Mouse (Mus musculus) intestine, embryonic 14.5 days (tissue): ENCODE results near the gene Nos1ap. TPM values are rescaled to one million over a fixed set of nuclear protein-coding genes. Genes with fewer than 3 reads are reported as not detected.

Source experiments
- ATAC-seq: fragments of 200-750 bp; cut with Nextera tagmentation; replicated peaks from 2 replicates; pipeline ENCODE4 v1.8.0; 2017; ENCODE audit warnings: low read depth, moderate number of reproducible peaks, moderate TSS enrichment, moderate library complexity; ENCODE audit not compliant: low FRiP score, low TSS enrichment
- DNase-seq: peaks from one replicate; pipeline ENCODE4 v3.0.0-alpha.2; 2018; ENCODE audit warnings: low spot score
- H3K27ac ChIP-seq: fragments of 300-500 bp; sonication (generic); 2 replicates; pipeline ENCODE4 v1.5.1; 2014; ENCODE audit warnings: low read depth, mild to moderate bottlenecking, control low read depth
- H3K27me3 ChIP-seq: fragments of 300-500 bp; sonication (generic); replicated peaks from 2 replicates; pipeline ENCODE4 v1.6.1; 2014; ENCODE audit warnings: low read length, control low read depth; ENCODE audit not compliant: control insufficient read depth, insufficient read depth
- H3K36me3 ChIP-seq: fragments of 300-500 bp; sonication (generic); 2 replicates; pipeline ENCODE4 v1.6.1; 2014; ENCODE audit warnings: low read length, control low read depth; ENCODE audit not compliant: control insufficient read depth, insufficient read depth
- H3K4me1 ChIP-seq: fragments of 300-500 bp; sonication (generic); replicated peaks from 2 replicates; pipeline ENCODE4 v1.6.1; 2014; ENCODE audit warnings: low read length, control low read depth, mixed read lengths; ENCODE audit not compliant: control insufficient read depth, insufficient read depth
- H3K4me2 ChIP-seq: fragments of 300-500 bp; sonication (generic); 2 replicates; pipeline ENCODE4 v1.6.1; 2014; ENCODE audit warnings: low read length
- H3K4me3 ChIP-seq: fragments of 300-500 bp; sonication (generic); 2 replicates; pipeline ENCODE4 v1.5.1; 2014; ENCODE audit warnings: low read depth, low read length, control low read depth, mixed read lengths
- H3K9ac ChIP-seq: fragments of 300-500 bp; sonication (generic); 2 replicates; pipeline ENCODE4 v1.6.1; 2014; ENCODE audit warnings: mild to moderate bottlenecking, low read length
- H3K9me3 ChIP-seq: fragments of 300-500 bp; sonication (generic); 2 replicates; pipeline ENCODE4 v1.6.1; 2016; ENCODE audit warnings: low read length, control low read depth; ENCODE audit not compliant: control insufficient read depth
- WGBS: fragments of 180-500 bp; shearing (Covaris S2); extraction: QIAGEN DNeasy Blood & Tissue Kit; methylation state at CpG from one replicate; pipeline ENCODE4 v1.1.7; 2014; 5-methylcytosine and 5-hydroxymethylcytosine counted together
- polyA plus RNA-seq: library from polyadenylated mRNA; unstranded; fragments of >200 nt; fragmentation: Nextera tagmentation; extraction: Ambion mirVana; gene quantifications from 2 replicates; pipeline ENCODE4 v1.2.1, GENCODE M21; 2014

Nos1ap gene
- polyA plus RNA-seq = 11.1 and 12.1 TPM in 2 replicates

DNA sequence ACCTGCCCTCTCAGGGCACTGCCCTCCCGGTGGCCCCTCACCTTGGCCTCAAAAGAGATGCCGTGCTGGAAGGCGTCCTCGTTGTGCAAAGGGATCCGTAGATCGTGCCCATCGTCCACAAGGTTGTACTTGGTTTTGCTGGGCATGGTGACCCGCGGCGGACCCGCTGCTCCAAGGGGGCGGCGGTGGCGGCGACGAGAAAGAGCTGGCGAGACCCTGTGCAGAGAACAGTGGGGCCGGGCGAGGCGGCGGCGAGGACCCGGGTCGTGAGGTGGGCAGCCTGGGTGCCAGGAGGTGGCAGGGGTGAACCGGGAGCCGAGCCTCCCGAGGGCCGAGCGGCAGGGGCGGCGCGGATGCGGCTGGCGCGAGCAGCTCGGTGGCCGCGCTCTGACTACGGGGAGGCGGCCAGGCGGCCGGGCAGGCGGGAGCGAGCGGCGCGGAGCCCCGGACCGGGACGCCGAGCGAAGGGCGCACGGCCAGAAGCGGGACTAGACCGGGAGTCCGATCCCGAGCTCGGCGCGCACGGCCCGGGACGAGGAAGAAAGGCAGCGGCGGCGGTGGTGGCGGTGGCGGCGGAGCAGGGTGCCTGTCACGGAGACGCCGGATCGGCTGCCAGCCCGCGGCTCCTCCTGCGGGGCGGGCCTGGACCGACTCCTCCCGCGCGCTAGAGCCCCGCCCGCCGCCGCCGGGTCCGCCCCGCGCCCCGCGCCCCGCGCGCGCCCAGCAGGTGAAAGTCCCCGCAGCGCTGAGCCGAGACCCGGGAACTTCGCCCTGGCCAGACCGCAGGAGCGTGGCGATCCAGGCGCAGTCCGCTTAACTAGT is at the start of gene Nos1ap:
Gene Nos1ap (minus strand): TSS at position 643 of the 822 bp plus-strand sequence.
- Histone ChIP-seq H3K9me3 (peaks cover 5% of the 10 kb centered on the region), H3K27ac (no peak within 1 kb of the TSS), H3K27me3 (no peaks in the 10 kb centered on the region), H3K4me2 (peak within 1 kb of the TSS; percentile 96), H3K36me3 (peaks cover 3% of the 10 kb centered on the region; the same call in 1 of the 2 replicates), H3K4me1 (peaks cover 13% of the 10 kb centered on the region), H3K9ac (peak within 1 kb of the TSS; percentile 73), H3K4me3 (peak within 1 kb of the TSS; percentile 84)
- DNase-seq (peak; percentile 86), ATAC-seq (peak; percentile 91)
- under 1% methylated on average over 84 of the region's 106 CpGs for WGBS

DNA sequence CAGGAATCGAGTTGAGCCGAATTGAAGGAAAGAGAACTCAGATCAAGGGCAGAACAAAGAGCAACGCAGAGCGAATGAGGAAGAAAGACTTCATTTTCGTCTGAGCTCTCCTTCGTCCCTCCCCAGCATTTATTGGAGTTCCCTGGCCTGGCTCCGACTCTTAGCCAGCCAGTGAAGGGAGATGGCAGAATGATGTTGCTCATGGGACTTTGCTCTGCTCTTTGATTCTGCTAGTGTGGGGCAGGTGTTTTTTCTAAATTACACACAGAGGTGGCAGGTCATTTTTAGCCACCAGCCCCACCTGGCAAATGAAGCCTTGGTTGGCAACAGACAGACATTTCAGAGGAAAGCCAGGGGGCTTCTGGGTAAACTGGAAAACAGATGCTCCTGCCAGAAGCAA is 49.3 kb upstream of the Nos1ap start:
- Histone ChIP-seq H3K36me3 (no peaks in the 10 kb centered on the region), H3K4me2 (no peak overlapping the region), H3K9me3 (no peaks in the 10 kb centered on the region), H3K9ac (no peak overlapping the region), H3K27ac (no peak overlapping the region), H3K4me1 (no peaks in the 10 kb centered on the region), H3K27me3 (no peaks in the 10 kb centered on the region), H3K4me3 (no peak overlapping the region)
- ATAC-seq = no peak
- peak; percentile 32 for DNase-seq
- WGBS = 88% methylated on average over 7 of the region's 7 CpGs

DNA sequence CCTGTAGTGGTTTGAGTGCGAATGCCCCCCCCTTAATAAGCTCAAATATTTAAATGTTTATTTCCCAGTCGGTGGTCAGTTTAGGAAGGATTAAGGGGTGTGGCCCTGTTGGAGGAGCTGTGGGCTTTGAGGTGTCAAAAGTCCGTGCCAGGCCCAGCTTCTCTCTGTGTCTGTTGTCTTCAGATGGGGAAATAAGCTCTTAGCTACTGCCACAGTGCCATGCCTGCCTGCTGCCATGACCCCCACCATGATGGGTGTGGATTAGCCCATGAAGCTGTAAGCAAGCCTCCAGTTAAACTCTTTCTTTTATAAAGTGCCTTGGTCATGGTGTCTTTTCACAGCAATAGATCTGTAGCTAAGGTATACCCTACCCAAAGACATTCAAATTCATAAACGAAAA is 43.2 kb upstream of the Nos1ap start:
- Histone ChIP-seq H3K27me3 (no peaks in the 10 kb centered on the region), H3K4me2 (no peak overlapping the region), H3K27ac (no peak overlapping the region), H3K9me3 (peaks cover 3% of the 10 kb centered on the region; the same call in 1 of the 2 replicates), H3K9ac (no peak overlapping the region), H3K36me3 (no peaks in the 10 kb centered on the region), H3K4me1 (no peaks in the 10 kb centered on the region), H3K4me3 (no peak overlapping the region)
- DNase-seq (no peak), ATAC-seq (peak; percentile 32)
- 62% methylated on average over 4 of the region's 4 CpGs for WGBS

DNA sequence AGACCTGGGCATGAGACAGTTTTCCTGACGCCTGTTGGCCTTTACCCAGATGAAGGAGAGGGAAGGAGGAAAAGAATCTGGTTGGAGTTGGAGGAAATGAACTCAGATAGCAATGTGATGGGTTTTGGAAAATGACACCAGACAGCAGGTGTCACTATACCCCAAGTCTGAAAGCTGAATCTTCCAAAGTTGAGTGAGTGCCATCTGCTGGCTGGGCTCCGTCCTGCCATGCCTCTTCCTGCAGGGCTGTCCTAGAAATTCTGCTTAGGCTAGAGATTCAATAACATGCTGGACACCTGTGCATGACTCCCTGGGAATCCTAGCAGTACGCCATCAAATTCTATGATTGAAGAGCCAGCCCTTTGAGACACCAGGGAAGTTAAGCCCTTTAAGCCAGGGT is 42.7 kb upstream of the Nos1ap start:
- no peak overlapping the region for H3K4me2 ChIP-seq
- 16% methylated on average over 3 of the region's 3 CpGs for WGBS
- no peak overlapping the region for H3K4me3 ChIP-seq
- H3K27me3 ChIP-seq = no peaks in the 10 kb centered on the region
- no peaks in the 10 kb centered on the region for H3K4me1 ChIP-seq
- DNase-seq = peak; percentile 80
- no peak overlapping the region for H3K9ac ChIP-seq
- no peak overlapping the region for H3K27ac ChIP-seq
- ATAC-seq = peak; percentile 53; the same call in 1 of the 2 replicates
- H3K9me3 ChIP-seq = peaks cover 3% of the 10 kb centered on the region; the same call in 1 of the 2 replicates
- no peaks in the 10 kb centered on the region for H3K36me3 ChIP-seq

- Histone ChIP-seq H3K4me2 (no peak overlapping the region), H3K36me3 (no peaks in the 10 kb centered on the region), H3K4me1 (no peaks in the 10 kb centered on the region), H3K9me3 (peaks cover 3% of the 10 kb centered on the region; the same call in 1 of the 2 replicates), H3K9ac (no peak overlapping the region), H3K27ac (no peak overlapping the region), H3K27me3 (no peaks in the 10 kb centered on the region), H3K4me3 (no peak overlapping the region)
- DNase-seq (peak; percentile 16), ATAC-seq (no peak)
- WGBS = 95% methylated on average over 5 of the region's 5 CpGs
Measured at GRCm38 (mm10) chr1:170631571-170631970, 41.9 kb upstream of the Nos1ap start.

DNA sequence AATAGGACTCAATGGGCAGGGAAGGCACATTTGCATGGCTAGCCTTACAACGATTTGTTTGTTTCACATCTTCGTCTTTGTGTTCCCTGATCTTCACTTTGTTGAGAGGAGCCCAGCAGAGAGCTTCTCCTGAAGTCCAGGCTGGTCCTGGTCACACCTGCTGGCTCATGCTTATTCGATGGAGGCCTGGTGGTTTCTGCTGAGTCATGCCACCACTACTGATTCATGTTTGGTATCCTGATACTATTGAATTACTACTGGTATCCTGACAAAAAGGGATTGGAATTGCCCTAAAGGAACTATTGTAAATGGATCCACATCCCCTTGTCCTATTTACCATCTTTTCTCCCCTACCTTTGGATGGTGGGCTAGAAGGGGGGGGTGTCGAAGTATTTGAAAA is 40.8 kb upstream of the Nos1ap start:
- Histone ChIP-seq H3K4me2 (no peak overlapping the region), H3K27ac (no peak overlapping the region), H3K27me3 (no peaks in the 10 kb centered on the region), H3K4me3 (no peak overlapping the region), H3K36me3 (no peaks in the 10 kb centered on the region), H3K9ac (no peak overlapping the region), H3K9me3 (peaks cover 3% of the 10 kb centered on the region; the same call in 1 of the 2 replicates), H3K4me1 (no peaks in the 10 kb centered on the region)
- ATAC-seq (no peak), DNase-seq (peak; percentile 37)
- 83% methylated on average over 4 of the region's 4 CpGs for WGBS

DNA sequence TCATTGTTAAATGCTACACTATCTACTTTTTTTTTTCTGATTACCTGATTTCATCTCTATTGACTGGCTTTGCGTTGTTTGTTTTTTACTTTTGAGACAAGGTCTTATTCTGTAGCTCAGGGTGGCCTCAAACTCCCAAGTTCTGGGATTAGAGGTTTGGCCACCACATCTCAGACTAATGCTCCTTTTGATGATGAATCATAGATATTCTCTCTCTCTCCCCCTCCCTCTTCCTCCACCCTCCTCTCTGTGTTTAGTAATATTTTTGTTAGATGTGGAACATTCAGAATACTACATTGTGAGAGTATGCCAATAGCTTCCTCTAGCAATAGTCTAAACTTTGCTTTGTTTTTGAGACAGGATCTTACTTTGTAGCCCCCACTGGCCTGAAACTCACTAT is 33.8 kb upstream of the Nos1ap start:
- no peak for DNase-seq
- 91% methylated on average over 1 of the region's 1 CpGs for WGBS
- peaks cover 7% of the 10 kb centered on the region for H3K9me3 ChIP-seq

DNA sequence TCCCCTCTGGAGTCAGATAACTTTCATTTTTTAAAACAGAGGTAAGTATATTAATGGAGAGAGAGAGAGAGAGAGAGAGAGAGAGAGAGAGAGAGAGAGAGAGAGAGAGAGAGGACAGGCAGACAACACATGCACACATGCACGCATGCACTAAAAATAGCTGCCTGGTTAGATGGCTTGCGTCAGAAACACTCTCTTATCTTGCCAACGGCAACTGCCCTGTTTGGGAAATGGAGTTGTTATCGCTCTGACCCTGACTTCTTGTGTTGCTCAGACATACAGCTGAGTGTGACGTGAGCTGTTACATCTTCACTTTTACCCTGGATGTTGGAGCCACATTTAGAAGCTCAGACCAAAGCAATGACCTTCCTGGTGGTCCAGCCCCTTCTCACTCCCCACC is 33.3 kb upstream of the Nos1ap start:
- ATAC-seq (no peak), DNase-seq (no peak)
- Histone ChIP-seq H3K4me3 (no peak overlapping the region), H3K36me3 (no peaks in the 10 kb centered on the region), H3K27ac (no peak overlapping the region), H3K27me3 (no peaks in the 10 kb centered on the region), H3K4me2 (no peak overlapping the region), H3K4me1 (no peaks in the 10 kb centered on the region), H3K9ac (no peak overlapping the region), H3K9me3 (peaks cover 5% of the 10 kb centered on the region)
- 47% methylated on average over 5 of the region's 5 CpGs for WGBS

More for the DNA sequence above, 33.8 kb upstream of the Nos1ap start:
- no peak for ATAC-seq
- Histone ChIP-seq H3K4me3 (no peak overlapping the region), H3K4me2 (no peak overlapping the region), H3K4me1 (no peaks in the 10 kb centered on the region), H3K27me3 (no peaks in the 10 kb centered on the region), H3K27ac (no peak overlapping the region), H3K9ac (no peak overlapping the region), H3K36me3 (no peaks in the 10 kb centered on the region)
